Mouse (Mus musculus) kidney, embryonic 15.5 days (tissue): ENCODE data around the gene Cdkl4. TPM values are rescaled to one million over a fixed set of nuclear protein-coding genes. Genes with fewer than 3 reads are reported as not detected.
A peak's percentile ranks its signal among the peaks of the same experiment; 100 is the strongest.

Experiments
- ATAC-seq: fragments of 200-750 bp; cut with Nextera tagmentation; replicated peaks from 2 replicates; pipeline ENCODE4 v1.8.0; 2017; ENCODE audit warnings: moderate TSS enrichment; ENCODE audit not compliant: low FRiP score
- H3K27ac ChIP-seq: fragments of 300-500 bp; sonication (generic); 2 replicates; pipeline ENCODE4 v1.5.1; 2015; ENCODE audit warnings: mild to moderate bottlenecking, inconsistent platforms
- H3K27me3 ChIP-seq: fragments of 300-500 bp; sonication (generic); 2 replicates; pipeline ENCODE4 v1.6.1; 2015; ENCODE audit warnings: inconsistent platforms
- H3K36me3 ChIP-seq: fragments of 300-500 bp; sonication (generic); 2 replicates; pipeline ENCODE4 v1.6.1; 2015; ENCODE audit warnings: inconsistent platforms
- H3K4me1 ChIP-seq: fragments of 300-500 bp; sonication (generic); 2 replicates; pipeline ENCODE4 v1.6.1; 2015; ENCODE audit warnings: inconsistent platforms
- H3K4me2 ChIP-seq: fragments of 300-500 bp; sonication (generic); 2 replicates; pipeline ENCODE4 v1.6.1; 2015; ENCODE audit warnings: moderate library complexity, mild to moderate bottlenecking, inconsistent platforms
- H3K4me3 ChIP-seq: fragments of 300-500 bp; sonication (generic); replicated peaks from 2 replicates; pipeline ENCODE4 v1.5.1; 2015; ENCODE audit warnings: mild to moderate bottlenecking, inconsistent platforms
- H3K9ac ChIP-seq: fragments of 300-500 bp; sonication (generic); 2 replicates; pipeline ENCODE4 v1.6.1; 2015; ENCODE audit warnings: mild to moderate bottlenecking, inconsistent platforms
- H3K9me3 ChIP-seq: fragments of 300-500 bp; sonication (generic); replicated peaks from 2 replicates; pipeline ENCODE4 v1.6.1; 2016; ENCODE audit warnings: inconsistent platforms
- WGBS: fragments of 180-500 bp; shearing (Covaris S2); methylation state at CpG from one replicate; pipeline ENCODE4 v1.1.7; 2015; ENCODE audit warnings: mixed read lengths; 5-methylcytosine and 5-hydroxymethylcytosine counted together
- polyA plus RNA-seq: library from polyadenylated mRNA; unstranded; fragments of >200 nt; fragmentation: Nextera tagmentation; extraction: Ambion mirVana; gene quantifications from 2 replicates; pipeline ENCODE4 v1.2.1, GENCODE M21; 2015

Gene Cdkl4
- polyA plus RNA-seq, 1 experiment from 2014 or later, result 0.81 TPM

DNA sequence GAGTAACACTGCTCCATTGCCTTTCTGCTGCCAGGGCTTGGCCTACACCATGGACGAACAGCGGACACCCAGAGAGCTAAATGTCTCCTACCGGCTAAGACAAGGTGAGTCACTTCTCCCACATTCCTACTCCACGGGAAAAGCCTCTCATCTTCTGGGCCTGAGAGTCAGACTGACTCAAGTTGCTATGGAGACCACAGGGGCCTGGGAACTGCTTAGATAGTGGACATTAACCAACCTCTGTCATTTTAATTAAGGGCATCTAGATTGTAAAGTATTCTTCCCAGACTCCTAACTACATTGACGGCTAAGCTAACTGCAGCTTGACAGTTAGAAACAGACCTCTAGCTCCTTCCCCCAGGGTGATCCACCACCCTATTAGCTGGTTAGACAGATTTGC lies 14.8 kb downstream of the Cdkl4 start:
- H3K27me3 ChIP-seq, result no peaks in the 10 kb centered on the region
- H3K4me3 ChIP-seq, result no peak overlapping the region
- H3K9me3 ChIP-seq, result peaks cover 6% of the 10 kb centered on the region; the same call in 1 of the 2 replicates
- no peaks in the 10 kb centered on the region for H3K4me1 ChIP-seq
- ATAC-seq, result no peak
- no peak overlapping the region for H3K27ac ChIP-seq
- no peak overlapping the region for H3K9ac ChIP-seq
- no peaks in the 10 kb centered on the region for H3K36me3 ChIP-seq
- 80% methylated on average over 5 of the region's 5 CpGs for WGBS
- H3K4me2 ChIP-seq, result no peak overlapping the region

- ATAC-seq, result peak; percentile 52
- 16% methylated on average over 12 of the region's 12 CpGs for WGBS
- no peak overlapping the region for H3K9ac ChIP-seq
These were observed 16.8 kb downstream of the Cdkl4 start for GRCm38 (mm10) chr17:80560669-80561401.

DNA sequence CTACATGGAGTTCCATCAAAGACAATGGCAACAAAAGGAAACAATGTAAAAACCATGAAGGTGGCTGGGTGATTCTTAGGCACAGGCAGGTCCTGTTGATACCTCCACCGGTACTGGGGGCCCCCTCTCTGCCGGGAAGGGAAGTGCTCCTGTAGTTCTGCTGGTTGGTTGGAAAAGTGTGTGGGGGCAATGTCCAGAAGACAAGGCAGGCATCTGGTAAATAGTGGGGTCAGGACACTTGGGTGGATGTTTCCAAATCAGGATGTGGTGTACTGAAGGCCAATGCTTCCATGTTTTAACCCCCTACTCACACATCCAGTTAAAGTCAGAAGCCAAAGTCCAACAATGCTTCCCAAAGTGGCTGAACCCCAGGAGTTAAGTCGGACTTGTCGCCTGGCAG lies 17.9 kb downstream of the Cdkl4 start:
- Histone ChIP-seq H3K4me2 (no peak overlapping the region), H3K9ac (no peak overlapping the region), H3K4me3 (no peak overlapping the region), H3K4me1 (no peaks in the 10 kb centered on the region), H3K36me3 (no peaks in the 10 kb centered on the region), H3K27ac (no peak overlapping the region), H3K9me3 (no peaks in the 10 kb centered on the region), H3K27me3 (no peaks in the 10 kb centered on the region)
- 87% methylated on average over 4 of the region's 4 CpGs for WGBS
- ATAC-seq, result no peak

More at GRCm38 (mm10) chr17:80560669-80561401, 16.8 kb downstream of the Cdkl4 start:
- Histone ChIP-seq H3K27ac (no peak overlapping the region), H3K4me3 (no peak overlapping the region; the same call in 1 of the 2 replicates), H3K4me1 (no peaks in the 10 kb centered on the region), H3K9me3 (no peaks in the 10 kb centered on the region), H3K4me2 (peak overlapping the region; percentile 27), H3K36me3 (no peaks in the 10 kb centered on the region), H3K27me3 (no peaks in the 10 kb centered on the region)

DNA sequence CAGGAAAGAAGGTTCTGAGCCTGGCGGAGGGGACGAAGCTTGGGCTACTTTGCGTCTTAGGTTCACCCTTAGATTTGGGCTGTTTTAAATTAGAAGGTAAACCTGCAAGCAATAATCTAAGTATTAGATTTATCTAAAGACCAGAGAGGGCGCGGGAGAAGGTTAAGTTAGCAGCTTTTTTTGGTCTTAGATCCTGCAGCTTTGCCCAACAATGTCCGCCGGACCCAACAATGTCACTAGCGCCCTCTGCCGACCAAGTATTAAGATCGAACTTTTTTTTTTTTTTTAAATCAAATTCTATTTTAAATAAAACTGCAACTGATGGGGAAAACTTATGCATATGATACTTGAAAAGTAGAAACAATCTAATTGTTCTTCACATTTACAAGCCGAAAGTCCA lies 18.6 kb downstream of the Cdkl4 start:
- Histone ChIP-seq H3K4me2 (no peak overlapping the region), H3K36me3 (no peaks in the 10 kb centered on the region), H3K4me1 (0 out of 2 replicates have a peak, but pooled peaks cover 2% of the 10 kb centered on the region), H3K9ac (no peak overlapping the region), H3K27ac (no peak overlapping the region), H3K27me3 (no peaks in the 10 kb centered on the region), H3K4me3 (no peak overlapping the region), H3K9me3 (no peaks in the 10 kb centered on the region)
- WGBS, result 43% methylated on average over 11 of the region's 11 CpGs
- no peak for ATAC-seq

DNA sequence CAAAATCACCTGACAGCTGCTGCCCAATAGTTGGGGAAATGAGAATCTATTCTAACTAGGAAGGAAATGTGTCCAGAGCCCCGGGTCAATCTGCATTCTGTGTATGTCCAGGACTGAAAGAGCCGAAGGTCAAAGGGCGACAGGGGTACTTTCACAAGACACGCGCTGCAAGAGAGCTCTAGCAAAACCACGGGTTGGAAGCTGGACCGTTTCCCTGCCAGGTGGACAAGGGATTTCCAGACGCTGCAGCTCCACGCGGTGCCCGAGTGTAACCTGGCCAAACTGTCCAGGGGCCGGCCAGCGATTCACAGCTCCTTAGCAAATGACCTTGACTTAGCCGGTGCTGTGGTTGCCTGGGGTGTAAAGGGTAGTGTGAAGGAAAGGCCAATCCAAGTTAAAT lies 19.0 kb downstream of the Cdkl4 start:
- Histone ChIP-seq H3K4me1 (0 out of 2 replicates have a peak, but pooled peaks cover 5% of the 10 kb centered on the region), H3K4me3 (no peak overlapping the region), H3K4me2 (no peak overlapping the region), H3K9ac (no peak overlapping the region), H3K27ac (no peak overlapping the region), H3K27me3 (no peaks in the 10 kb centered on the region), H3K36me3 (no peaks in the 10 kb centered on the region), H3K9me3 (no peaks in the 10 kb centered on the region)
- 66% methylated on average over 14 of the region's 14 CpGs for WGBS
- ATAC-seq, result no peak

DNA sequence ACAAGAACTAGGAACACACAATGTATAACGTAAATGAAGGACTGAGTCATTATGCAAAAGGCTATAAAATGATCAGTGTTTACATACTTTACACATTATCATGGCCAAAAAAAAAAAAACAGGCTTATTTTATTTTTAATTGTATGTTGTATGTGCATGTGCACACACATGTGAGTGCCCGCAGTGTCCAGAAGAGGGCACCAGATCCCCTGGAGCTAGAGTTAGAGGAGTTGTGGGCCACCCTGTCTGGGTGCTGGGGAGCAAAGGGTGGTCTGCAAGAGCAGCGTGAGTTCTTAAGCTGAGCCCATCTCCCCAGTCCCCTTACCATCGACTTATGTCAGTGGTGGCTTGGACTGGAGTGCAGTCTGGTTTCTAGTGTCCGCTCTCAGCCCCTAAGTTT lies 20.2 kb downstream of the Cdkl4 start:
- no peaks in the 10 kb centered on the region for H3K27me3 ChIP-seq
- H3K9me3 ChIP-seq, result no peaks in the 10 kb centered on the region
- H3K9ac ChIP-seq, result no peak overlapping the region
- no peak overlapping the region for H3K27ac ChIP-seq
- H3K4me2 ChIP-seq, result no peak overlapping the region
- H3K4me1 ChIP-seq, result 0 out of 2 replicates have a peak, but pooled peaks cover 5% of the 10 kb centered on the region
- no peaks in the 10 kb centered on the region for H3K36me3 ChIP-seq
- no peak overlapping the region for H3K4me3 ChIP-seq
- 96% methylated on average over 5 of the region's 5 CpGs for WGBS
- no peak for ATAC-seq

GRCm38 (mm10) chr17:80553318-80554270 lies 24.0 kb downstream of the Cdkl4 start:
- H3K4me3 ChIP-seq, result peak overlapping the region; percentile 58
- 2% methylated on average over 35 of the region's 35 CpGs for WGBS

GRCm38 (mm10) chr17:80552653-80553052 lies 25.0 kb downstream of the Cdkl4 start:
- no peak for ATAC-seq
- Histone ChIP-seq H3K4me2 (no peak overlapping the region), H3K36me3 (no peaks in the 10 kb centered on the region), H3K27me3 (no peaks in the 10 kb centered on the region), H3K9ac (no peak overlapping the region), H3K27ac (no peak overlapping the region), H3K4me3 (no peak overlapping the region), H3K4me1 (0 out of 2 replicates have a peak, but pooled peaks cover 5% of the 10 kb centered on the region), H3K9me3 (no peaks in the 10 kb centered on the region)
- WGBS, result 83% methylated on average over 4 of the region's 4 CpGs

More at GRCm38 (mm10) chr17:80553318-80554270, 24.0 kb downstream of the Cdkl4 start:
- peak; percentile 89 for ATAC-seq
- H3K36me3 ChIP-seq, result no peaks in the 10 kb centered on the region
- H3K27ac ChIP-seq, result peak overlapping the region; percentile 65; the same call in 1 of the 2 replicates
- no peaks in the 10 kb centered on the region for H3K9me3 ChIP-seq
- peak overlapping the region; percentile 58 for H3K9ac ChIP-seq
- H3K4me2 ChIP-seq, result peak overlapping the region; percentile 72
- 0 out of 2 replicates have a peak, but pooled peaks cover 5% of the 10 kb centered on the region for H3K4me1 ChIP-seq
- H3K27me3 ChIP-seq, result no peaks in the 10 kb centered on the region

GRCm38 (mm10) chr17:80550981-80551380 lies 26.6 kb downstream of the Cdkl4 start:
- WGBS, result 82% methylated on average over 15 of the region's 15 CpGs
- Histone ChIP-seq H3K9me3 (no peaks in the 10 kb centered on the region), H3K27ac (no peak overlapping the region), H3K4me1 (0 out of 2 replicates have a peak, but pooled peaks cover 5% of the 10 kb centered on the region), H3K36me3 (no peaks in the 10 kb centered on the region), H3K4me2 (no peak overlapping the region), H3K9ac (no peak overlapping the region), H3K4me3 (no peak overlapping the region), H3K27me3 (no peaks in the 10 kb centered on the region)
- no peak for ATAC-seq

- no peak overlapping the region for H3K4me3 ChIP-seq
- no peaks in the 10 kb centered on the region for H3K4me1 ChIP-seq
- H3K4me2 ChIP-seq, result no peak overlapping the region
- 88% methylated on average over 2 of the region's 2 CpGs for WGBS
- no peak overlapping the region for H3K27ac ChIP-seq
- H3K9me3 ChIP-seq, result no peaks in the 10 kb centered on the region
- no peaks in the 10 kb centered on the region for H3K36me3 ChIP-seq
- H3K9ac ChIP-seq, result no peak overlapping the region
- ATAC-seq, result no peak
- no peaks in the 10 kb centered on the region for H3K27me3 ChIP-seq
These were observed 30.8 kb downstream of the Cdkl4 start for GRCm38 (mm10) chr17:80546846-80547245.

- no peak for ATAC-seq
- H3K36me3 ChIP-seq, result no peaks in the 10 kb centered on the region
- no peak overlapping the region for H3K4me2 ChIP-seq
- H3K4me1 ChIP-seq, result no peaks in the 10 kb centered on the region
- no peaks in the 10 kb centered on the region for H3K9me3 ChIP-seq
- 88% methylated on average over 8 of the region's 8 CpGs for WGBS
- no peaks in the 10 kb centered on the region for H3K27me3 ChIP-seq
- H3K9ac ChIP-seq, result no peak overlapping the region
- no peak overlapping the region for H3K4me3 ChIP-seq
- no peak overlapping the region for H3K27ac ChIP-seq
These were observed 31.4 kb downstream of the Cdkl4 start for GRCm38 (mm10) chr17:80546227-80546626.

GRCm38 (mm10) chr17:80543646-80544045 lies 34.0 kb downstream of the Cdkl4 start:
- Histone ChIP-seq H3K9me3 (no peaks in the 10 kb centered on the region), H3K36me3 (no peaks in the 10 kb centered on the region), H3K4me1 (no peaks in the 10 kb centered on the region), H3K27me3 (no peaks in the 10 kb centered on the region), H3K4me3 (no peak overlapping the region), H3K9ac (no peak overlapping the region), H3K4me2 (no peak overlapping the region), H3K27ac (no peak overlapping the region)
- WGBS, result 82% methylated on average over 20 of the region's 20 CpGs
- ATAC-seq, result no peak
